Mouse (Mus musculus): ENCODE data around the gene Mthfd1l. TPM values are rescaled to one million over a fixed set of nuclear protein-coding genes. Genes with fewer than 3 reads are reported as not detected.

The Mthfd1l gene
- polyA plus RNA-seq, 1 experiment from 2014 or later: 23.9 TPM

DNA sequence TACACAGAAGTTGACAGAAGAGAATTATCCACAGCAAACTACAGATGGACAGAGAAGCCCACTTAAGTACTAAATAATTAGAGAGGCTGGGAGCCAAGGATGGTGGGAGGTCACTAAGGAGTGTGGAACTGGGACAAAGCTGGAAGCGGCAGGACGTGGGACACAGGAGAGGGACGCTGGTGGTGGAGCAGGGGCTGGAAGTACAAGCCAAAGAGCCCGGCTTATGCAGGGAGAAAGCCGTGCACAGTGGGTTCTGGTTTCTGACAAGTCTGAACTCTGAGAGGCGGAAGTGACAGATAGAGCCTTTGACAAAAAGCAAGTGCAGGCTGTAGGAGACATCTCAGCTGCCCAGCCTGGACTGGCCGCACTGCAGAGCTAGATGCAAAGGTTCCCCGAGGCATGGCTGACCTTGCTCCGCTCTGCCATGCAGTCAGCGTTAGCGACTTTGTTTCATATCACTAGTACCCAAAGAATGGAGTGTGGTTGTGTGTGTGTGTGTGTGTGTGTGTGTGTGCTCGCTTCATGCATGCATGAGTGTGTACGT, 187.4 kb downstream of the Mthfd1l start:
- Histone ChIP-seq H3K4me3 (ENCODE audit: low read depth, low read length) (no peak overlapping the region), H3K4me1 (replicated peaks; ENCODE audit: control insufficient read depth, insufficient read depth, low read length) (peaks cover 29% of the 10 kb centered on the region), H3K27me3 (replicated peaks; ENCODE audit: control insufficient read depth, insufficient read depth, low read length) (no peaks in the 10 kb centered on the region), H3K4me2 (ENCODE audit: low read length) (0 out of 2 replicates have a peak overlapping the region, but pooled peaks have one; percentile 3), H3K9ac (ENCODE audit: low read length) (no peak overlapping the region), H3K9me3 (ENCODE audit: control insufficient read depth, low read length) (no peaks in the 10 kb centered on the region), H3K27ac (ENCODE audit: low read depth) (peak overlapping the region; percentile 58), H3K36me3 (ENCODE audit: control insufficient read depth, insufficient read depth, low read length) (no peaks in the 10 kb centered on the region)
- DNase-seq (ENCODE audit: low spot score) (no peak), ATAC-seq (replicated peaks; ENCODE audit: low FRiP score, low TSS enrichment, low read depth) (peak; percentile 50; the same call in 1 of the 2 replicates)
- WGBS: 43% methylated on average over 13 of the region's 13 CpGs

- DNase-seq (ENCODE audit: low spot score) (no peak), ATAC-seq (replicated peaks; ENCODE audit: low FRiP score, low TSS enrichment, low read depth) (no peak)
- Histone ChIP-seq H3K27ac (ENCODE audit: low read depth) (no peak overlapping the region), H3K9ac (ENCODE audit: low read length) (no peak overlapping the region), H3K4me3 (ENCODE audit: low read depth, low read length) (no peak overlapping the region), H3K4me2 (ENCODE audit: low read length) (no peak overlapping the region), H3K27me3 (replicated peaks; ENCODE audit: control insufficient read depth, insufficient read depth, low read length) (no peaks in the 10 kb centered on the region), H3K4me1 (replicated peaks; ENCODE audit: control insufficient read depth, insufficient read depth, low read length) (peaks cover 22% of the 10 kb centered on the region), H3K36me3 (ENCODE audit: control insufficient read depth, insufficient read depth, low read length) (no peaks in the 10 kb centered on the region), H3K9me3 (ENCODE audit: control insufficient read depth, low read length) (no peaks in the 10 kb centered on the region)
- 84% methylated on average over 2 of the region's 2 CpGs for WGBS
Observed at GRCm38 (mm10) chr10:4162049-4162448, 189.1 kb downstream of the Mthfd1l start.

DNA sequence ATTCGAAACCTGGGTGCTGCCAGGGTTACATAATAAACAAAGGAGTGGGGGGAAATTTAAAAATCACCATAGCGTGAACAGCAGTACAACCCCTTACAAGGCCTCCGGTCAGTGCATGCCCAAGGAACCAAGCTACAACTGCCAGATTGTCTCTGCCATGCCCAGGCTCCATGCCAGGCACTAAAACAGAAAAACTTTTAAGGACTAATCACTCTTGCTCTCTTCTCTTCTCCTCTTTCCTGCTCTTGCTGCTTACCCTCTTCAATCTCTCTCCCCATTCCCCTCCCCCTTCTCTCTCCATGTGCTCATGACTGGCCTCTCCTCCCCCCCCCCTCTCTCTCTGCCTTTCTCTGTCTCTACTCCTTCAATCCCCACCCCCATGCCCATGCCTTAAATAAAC, 190.1 kb downstream of the Mthfd1l start:
- H3K4me3 ChIP-seq (ENCODE audit: low read depth, low read length): no peak overlapping the region
- H3K4me1 ChIP-seq (replicated peaks; ENCODE audit: control insufficient read depth, insufficient read depth, low read length): peaks cover 20% of the 10 kb centered on the region
- WGBS: 70% methylated on average over 3 of the region's 3 CpGs
- no peak overlapping the region for H3K4me2 ChIP-seq (ENCODE audit: low read length)
- H3K36me3 ChIP-seq (ENCODE audit: control insufficient read depth, insufficient read depth, low read length): no peaks in the 10 kb centered on the region
- no peak overlapping the region for H3K27ac ChIP-seq (ENCODE audit: low read depth)
- no peaks in the 10 kb centered on the region for H3K27me3 ChIP-seq (replicated peaks; ENCODE audit: control insufficient read depth, insufficient read depth, low read length)
- DNase-seq (ENCODE audit: low spot score) (no peak), ATAC-seq (replicated peaks; ENCODE audit: low FRiP score, low TSS enrichment, low read depth) (no peak)
- no peaks in the 10 kb centered on the region for H3K9me3 ChIP-seq (ENCODE audit: control insufficient read depth, low read length)
- no peak overlapping the region for H3K9ac ChIP-seq (ENCODE audit: low read length)

- no peak for DNase-seq (ENCODE audit: low spot score)
- no peaks in the 10 kb centered on the region for H3K27me3 ChIP-seq (replicated peaks; ENCODE audit: control insufficient read depth, insufficient read depth, low read length)
- no peak overlapping the region for H3K27ac ChIP-seq (ENCODE audit: low read depth)
- 85% methylated on average over 9 of the region's 9 CpGs for WGBS
- no peak overlapping the region for H3K4me3 ChIP-seq (ENCODE audit: low read depth, low read length)
- H3K36me3 ChIP-seq (ENCODE audit: control insufficient read depth, insufficient read depth, low read length): no peaks in the 10 kb centered on the region
- H3K9ac ChIP-seq (ENCODE audit: low read length): no peak overlapping the region
- H3K4me1 ChIP-seq (replicated peaks; ENCODE audit: control insufficient read depth, insufficient read depth, low read length): peaks cover 15% of the 10 kb centered on the region
- no peak overlapping the region for H3K4me2 ChIP-seq (ENCODE audit: low read length)
- no peaks in the 10 kb centered on the region for H3K9me3 ChIP-seq (ENCODE audit: control insufficient read depth, low read length)
- no peak for ATAC-seq (replicated peaks; ENCODE audit: low FRiP score, low TSS enrichment, low read depth)
Observed at GRCm38 (mm10) chr10:4164681-4165080, 191.8 kb downstream of the Mthfd1l start.

- H3K27ac ChIP-seq (ENCODE audit: low read depth): 0 out of 2 replicates have a peak overlapping the region, but pooled peaks have one; percentile 17
- no peak overlapping the region for H3K4me2 ChIP-seq (ENCODE audit: low read length)
- H3K4me1 ChIP-seq (replicated peaks; ENCODE audit: control insufficient read depth, insufficient read depth, low read length): peaks cover 5% of the 10 kb centered on the region; the same call in 1 of the 2 replicates
- no peaks in the 10 kb centered on the region for H3K27me3 ChIP-seq (replicated peaks; ENCODE audit: control insufficient read depth, insufficient read depth, low read length)
- H3K9me3 ChIP-seq (ENCODE audit: control insufficient read depth, low read length): no peaks in the 10 kb centered on the region
- no peak overlapping the region for H3K9ac ChIP-seq (ENCODE audit: low read length)
- 17% methylated on average over 5 of the region's 5 CpGs for WGBS
- H3K36me3 ChIP-seq (ENCODE audit: control insufficient read depth, insufficient read depth, low read length): no peaks in the 10 kb centered on the region
- no peak for ATAC-seq (replicated peaks; ENCODE audit: low FRiP score, low TSS enrichment, low read depth)
- DNase-seq (ENCODE audit: low spot score): no peak
- H3K4me3 ChIP-seq (ENCODE audit: low read depth, low read length): no peak overlapping the region
Observed at GRCm38 (mm10) chr10:4168222-4168798, 195.4 kb downstream of the Mthfd1l start.

- Histone ChIP-seq H3K27me3 (replicated peaks; ENCODE audit: control insufficient read depth, insufficient read depth, low read length) (no peaks in the 10 kb centered on the region), H3K36me3 (ENCODE audit: control insufficient read depth, insufficient read depth, low read length) (no peaks in the 10 kb centered on the region), H3K9ac (ENCODE audit: low read length) (no peak overlapping the region), H3K27ac (ENCODE audit: low read depth) (no peak overlapping the region), H3K9me3 (ENCODE audit: control insufficient read depth, low read length) (no peaks in the 10 kb centered on the region), H3K4me2 (ENCODE audit: low read length) (no peak overlapping the region), H3K4me1 (replicated peaks; ENCODE audit: control insufficient read depth, insufficient read depth, low read length) (0 out of 2 replicates have a peak, but pooled peaks cover 9% of the 10 kb centered on the region), H3K4me3 (ENCODE audit: low read depth, low read length) (no peak overlapping the region)
- no peak for ATAC-seq (replicated peaks; ENCODE audit: low FRiP score, low TSS enrichment, low read depth)
- 74% methylated on average over 5 of the region's 5 CpGs for WGBS
- DNase-seq (ENCODE audit: low spot score): no peak
Observed at GRCm38 (mm10) chr10:4174229-4174628, 201.3 kb downstream of the Mthfd1l start.

DNA sequence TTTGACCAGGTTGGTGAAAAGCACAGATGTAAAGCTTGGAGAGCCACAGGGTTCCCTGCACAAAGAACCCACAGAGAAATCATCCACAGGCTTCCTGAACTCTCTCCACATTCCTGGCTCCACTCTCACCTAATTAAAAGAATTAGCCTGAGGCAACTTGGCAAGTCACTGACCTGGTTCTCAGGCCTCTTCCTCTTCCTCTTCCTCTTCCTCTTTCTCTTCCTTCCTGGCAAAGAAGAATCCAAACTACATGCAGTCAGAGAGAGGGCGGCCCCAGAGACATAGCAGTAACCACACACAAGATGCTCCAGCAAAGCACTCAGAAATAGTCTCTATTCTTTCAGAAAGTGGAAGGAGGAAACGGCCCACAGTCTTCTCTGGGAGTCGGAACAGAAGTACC, 201.8 kb downstream of the Mthfd1l start:
- no peak overlapping the region for H3K4me2 ChIP-seq (ENCODE audit: low read length)
- no peak overlapping the region for H3K9ac ChIP-seq (ENCODE audit: low read length)
- H3K36me3 ChIP-seq (ENCODE audit: control insufficient read depth, insufficient read depth, low read length): no peaks in the 10 kb centered on the region
- WGBS: 85% methylated on average over 3 of the region's 3 CpGs
- no peak overlapping the region for H3K4me3 ChIP-seq (ENCODE audit: low read depth, low read length)
- no peaks in the 10 kb centered on the region for H3K27me3 ChIP-seq (replicated peaks; ENCODE audit: control insufficient read depth, insufficient read depth, low read length)
- H3K4me1 ChIP-seq (replicated peaks; ENCODE audit: control insufficient read depth, insufficient read depth, low read length): 0 out of 2 replicates have a peak, but pooled peaks cover 9% of the 10 kb centered on the region
- H3K27ac ChIP-seq (ENCODE audit: low read depth): no peak overlapping the region
- DNase-seq (ENCODE audit: low spot score) (no peak), ATAC-seq (replicated peaks; ENCODE audit: low FRiP score, low TSS enrichment, low read depth) (no peak)
- no peaks in the 10 kb centered on the region for H3K9me3 ChIP-seq (ENCODE audit: control insufficient read depth, low read length)

DNA sequence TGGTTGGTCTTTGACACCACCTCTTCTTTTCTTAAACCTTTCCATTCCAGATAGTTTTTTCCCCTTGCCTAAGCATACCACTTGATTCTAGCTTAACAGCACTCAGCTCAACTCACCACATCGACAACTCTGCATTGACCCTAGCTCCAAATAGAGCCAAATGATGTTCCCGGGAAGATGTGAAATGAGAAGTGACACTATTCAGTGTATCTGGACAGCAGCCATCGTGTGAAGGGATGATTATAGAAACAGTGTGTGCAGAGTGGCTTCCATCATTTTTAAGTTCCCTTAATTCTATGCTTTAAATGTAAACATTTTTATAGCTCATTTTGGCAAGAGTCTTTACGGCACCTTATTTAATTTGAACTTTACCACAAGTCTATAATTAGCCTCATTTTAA, 204.4 kb downstream of the Mthfd1l start:
- no peak overlapping the region for H3K9ac ChIP-seq (ENCODE audit: low read length)
- H3K4me1 ChIP-seq (replicated peaks; ENCODE audit: control insufficient read depth, insufficient read depth, low read length): 0 out of 2 replicates have a peak, but pooled peaks cover 12% of the 10 kb centered on the region
- no peak overlapping the region for H3K4me3 ChIP-seq (ENCODE audit: low read depth, low read length)
- no peaks in the 10 kb centered on the region for H3K9me3 ChIP-seq (ENCODE audit: control insufficient read depth, low read length)
- no peaks in the 10 kb centered on the region for H3K36me3 ChIP-seq (ENCODE audit: control insufficient read depth, insufficient read depth, low read length)
- no peak overlapping the region for H3K4me2 ChIP-seq (ENCODE audit: low read length)
- peak overlapping the region; percentile 29; the same call in 1 of the 2 replicates for H3K27ac ChIP-seq (ENCODE audit: low read depth)
- DNase-seq (ENCODE audit: low spot score): no peak
- H3K27me3 ChIP-seq (replicated peaks; ENCODE audit: control insufficient read depth, insufficient read depth, low read length): no peaks in the 10 kb centered on the region
- ATAC-seq (replicated peaks; ENCODE audit: low FRiP score, low TSS enrichment, low read depth): no peak
- WGBS: 50% methylated on average over 4 of the region's 4 CpGs
